Mouse (Mus musculus): ENCODE measurements at regions not wholly inside any gene's neighbourhood (a gene's known extent, or its start where the extent isn't known, plus 50 kb on each side); places are given as distances from the start of the nearest gene placed in this dataset.
A peak's percentile ranks its signal among the peaks of the same experiment; 100 is the strongest.

GRCm38 (mm10) chr14:88337304-88337703 is 133.9 kb downstream of the Pcdh20 start:
- DNase-seq (ENCODE audit: low spot score), result no peak
- no peaks in the 10 kb centered on the region for H3K9me3 ChIP-seq (ENCODE audit: control insufficient read depth, low read length)
- 59% methylated on average over 10 of the region's 10 CpGs for WGBS

GRCm38 (mm10) chr14:88330613-88331012 is 140.6 kb downstream of the Pcdh20 start:
- Histone ChIP-seq H3K4me1 (ENCODE audit: control insufficient read depth, insufficient read depth, low read length) (no peaks in the 10 kb centered on the region), H3K9ac (ENCODE audit: low read depth, low read length, severe bottlenecking) (no peak overlapping the region), H3K27ac (replicated peaks; ENCODE audit: low read depth, low read length) (no peak overlapping the region), H3K9me3 (ENCODE audit: control insufficient read depth, low read length) (no peaks in the 10 kb centered on the region), H3K4me3 (replicated peaks; ENCODE audit: low read length) (no peak overlapping the region), H3K4me2 (replicated peaks; ENCODE audit: low read depth, low read length, severe bottlenecking) (no peak overlapping the region), H3K36me3 (ENCODE audit: control insufficient read depth, insufficient read depth, low read length) (no peaks in the 10 kb centered on the region), H3K27me3 (ENCODE audit: control insufficient read depth, insufficient read depth, low read length) (no peaks in the 10 kb centered on the region)
- no peak for TF ChIP-seq POLR2A (IDR thresholded peaks at IDR 0.05; ENCODE audit: borderline replicate concordance, extremely low read depth, insufficient read depth, insufficient read length)
- DNase-seq (ENCODE audit: low spot score) (no peak), ATAC-seq (ENCODE audit: low FRiP score, low read depth) (no peak)
- 76% methylated on average over 2 of the region's 2 CpGs for WGBS

More at GRCm38 (mm10) chr14:88337304-88337703, 133.9 kb downstream of the Pcdh20 start:
- H3K36me3 ChIP-seq (ENCODE audit: control insufficient read depth, insufficient read depth, low read length), result no peaks in the 10 kb centered on the region
- H3K27ac ChIP-seq (replicated peaks; ENCODE audit: low read depth, low read length), result no peak overlapping the region
- H3K9ac ChIP-seq (ENCODE audit: low read depth, low read length, severe bottlenecking), result no peak overlapping the region
- H3K4me1 ChIP-seq (ENCODE audit: control insufficient read depth, insufficient read depth, low read length), result no peaks in the 10 kb centered on the region
- no peak overlapping the region for H3K4me3 ChIP-seq (replicated peaks; ENCODE audit: low read length)
- H3K4me2 ChIP-seq (replicated peaks; ENCODE audit: low read depth, low read length, severe bottlenecking), result no peak overlapping the region
- no peaks in the 10 kb centered on the region for H3K27me3 ChIP-seq (ENCODE audit: control insufficient read depth, insufficient read depth, low read length)
- ATAC-seq (ENCODE audit: low FRiP score, low read depth), result no peak
- no peak for TF ChIP-seq POLR2A (IDR thresholded peaks at IDR 0.05; ENCODE audit: borderline replicate concordance, extremely low read depth, insufficient read depth, insufficient read length)

- DNase-seq (ENCODE audit: low spot score) (no peak), ATAC-seq (ENCODE audit: low FRiP score, low read depth) (no peak)
- H3K9ac ChIP-seq (ENCODE audit: low read depth, low read length, severe bottlenecking), result no peak overlapping the region
- no peak overlapping the region for H3K4me3 ChIP-seq (replicated peaks; ENCODE audit: low read length)
- no peak for TF ChIP-seq POLR2A (IDR thresholded peaks at IDR 0.05; ENCODE audit: borderline replicate concordance, extremely low read depth, insufficient read depth, insufficient read length)
- no peaks in the 10 kb centered on the region for H3K9me3 ChIP-seq (ENCODE audit: control insufficient read depth, low read length)
- WGBS, result 86% methylated on average over 4 of the region's 4 CpGs
- no peaks in the 10 kb centered on the region for H3K4me1 ChIP-seq (ENCODE audit: control insufficient read depth, insufficient read depth, low read length)
- H3K4me2 ChIP-seq (replicated peaks; ENCODE audit: low read depth, low read length, severe bottlenecking), result no peak overlapping the region
- H3K27ac ChIP-seq (replicated peaks; ENCODE audit: low read depth, low read length), result no peak overlapping the region
- H3K36me3 ChIP-seq (ENCODE audit: control insufficient read depth, insufficient read depth, low read length), result no peaks in the 10 kb centered on the region
- H3K27me3 ChIP-seq (ENCODE audit: control insufficient read depth, insufficient read depth, low read length), result no peaks in the 10 kb centered on the region
These were observed 144.8 kb downstream of the Pcdh20 start for GRCm38 (mm10) chr14:88326411-88326810.

DNA sequence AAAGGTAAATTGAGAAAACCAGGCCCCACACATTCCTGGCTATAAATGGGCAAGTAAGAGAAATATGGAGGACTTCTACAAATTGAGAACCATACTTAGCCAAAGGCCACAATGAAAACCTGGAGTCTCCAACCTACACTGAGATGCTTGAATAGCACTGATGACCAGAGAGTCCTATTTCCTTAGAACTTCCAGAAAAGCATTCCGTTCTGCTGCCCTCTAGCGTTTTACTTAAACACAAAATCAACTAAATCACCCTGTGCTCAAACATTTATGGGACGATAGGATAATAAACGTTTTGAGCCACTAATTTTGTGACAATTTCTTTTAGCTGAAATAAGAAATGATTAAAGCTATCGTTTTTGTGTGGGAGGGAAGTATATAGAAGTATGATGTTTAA is 192.9 kb downstream of the Pcdh20 start:
- H3K4me1 ChIP-seq (ENCODE audit: control insufficient read depth, insufficient read depth, low read length), result no peaks in the 10 kb centered on the region
- peak; percentile 31 for DNase-seq (ENCODE audit: low spot score)

DNA sequence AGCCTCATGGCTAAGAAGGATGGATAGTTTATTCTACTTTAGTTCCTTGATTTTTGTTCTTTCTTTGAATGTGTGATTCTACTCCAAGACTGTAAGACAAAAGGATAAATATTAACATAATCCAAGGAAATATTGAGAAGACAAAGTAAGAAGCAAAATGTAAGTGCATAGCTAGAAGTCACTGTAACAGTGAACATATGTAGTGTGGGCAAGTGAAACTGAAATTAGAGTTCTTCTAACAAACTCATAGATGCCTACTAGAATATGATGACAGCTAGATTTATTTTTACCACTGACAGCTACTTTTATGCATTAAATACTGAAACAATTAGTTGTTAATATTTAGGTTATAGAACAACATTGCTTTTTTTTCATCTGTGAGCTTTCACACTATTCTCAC is 206.4 kb downstream of the Pcdh20 start:
- no peak overlapping the region for H3K27ac ChIP-seq (replicated peaks; ENCODE audit: low read depth, low read length)
- no peaks in the 10 kb centered on the region for H3K9me3 ChIP-seq (ENCODE audit: control insufficient read depth, low read length)
- H3K9ac ChIP-seq (ENCODE audit: low read depth, low read length, severe bottlenecking), result no peak overlapping the region
- DNase-seq (ENCODE audit: low spot score) (no peak), ATAC-seq (ENCODE audit: low FRiP score, low read depth) (no peak)
- H3K36me3 ChIP-seq (ENCODE audit: control insufficient read depth, insufficient read depth, low read length), result no peaks in the 10 kb centered on the region
- no peak overlapping the region for H3K4me2 ChIP-seq (replicated peaks; ENCODE audit: low read depth, low read length, severe bottlenecking)
- TF ChIP-seq POLR2A (IDR thresholded peaks at IDR 0.05; ENCODE audit: borderline replicate concordance, extremely low read depth, insufficient read depth, insufficient read length), result no peak
- H3K27me3 ChIP-seq (ENCODE audit: control insufficient read depth, insufficient read depth, low read length), result no peaks in the 10 kb centered on the region
- H3K4me1 ChIP-seq (ENCODE audit: control insufficient read depth, insufficient read depth, low read length), result no peaks in the 10 kb centered on the region
- H3K4me3 ChIP-seq (replicated peaks; ENCODE audit: low read length), result no peak overlapping the region

More for the DNA sequence above, 192.9 kb downstream of the Pcdh20 start:
- ATAC-seq (ENCODE audit: low FRiP score, low read depth), result no peak
- no peaks in the 10 kb centered on the region for H3K27me3 ChIP-seq (ENCODE audit: control insufficient read depth, insufficient read depth, low read length)
- H3K9ac ChIP-seq (ENCODE audit: low read depth, low read length, severe bottlenecking), result no peak overlapping the region
- no peak overlapping the region for H3K4me3 ChIP-seq (replicated peaks; ENCODE audit: low read length)
- no peak overlapping the region for H3K27ac ChIP-seq (replicated peaks; ENCODE audit: low read depth, low read length)
- H3K9me3 ChIP-seq (ENCODE audit: control insufficient read depth, low read length), result no peaks in the 10 kb centered on the region
- 27% methylated on average over 5 of the region's 5 CpGs for WGBS
- TF ChIP-seq POLR2A (IDR thresholded peaks at IDR 0.05; ENCODE audit: borderline replicate concordance, extremely low read depth, insufficient read depth, insufficient read length), result no peak
- H3K4me2 ChIP-seq (replicated peaks; ENCODE audit: low read depth, low read length, severe bottlenecking), result no peak overlapping the region
- H3K36me3 ChIP-seq (ENCODE audit: control insufficient read depth, insufficient read depth, low read length), result no peaks in the 10 kb centered on the region

DNA sequence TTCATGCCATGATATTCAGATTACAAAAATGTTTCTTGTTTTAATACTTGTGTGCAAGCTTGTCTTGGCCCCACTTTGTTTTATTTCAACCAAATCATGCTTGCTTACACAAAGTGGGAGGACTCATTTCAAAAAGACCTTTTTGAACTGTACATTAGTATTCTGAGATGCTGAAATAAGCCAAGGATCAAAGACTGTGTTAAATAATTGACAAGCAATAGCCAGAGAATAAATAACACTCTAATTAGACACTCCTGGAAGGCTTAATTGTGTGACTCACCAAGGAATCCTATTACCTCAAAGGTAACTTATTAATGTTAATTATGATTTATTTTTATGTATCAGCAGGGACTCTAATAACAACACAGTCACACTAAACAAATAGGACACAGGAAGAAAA is 212.2 kb downstream of the Pcdh20 start:
- H3K36me3 ChIP-seq (ENCODE audit: control insufficient read depth, insufficient read depth, low read length), result no peaks in the 10 kb centered on the region
- no peak overlapping the region for H3K9ac ChIP-seq (ENCODE audit: low read depth, low read length, severe bottlenecking)
- H3K27me3 ChIP-seq (ENCODE audit: control insufficient read depth, insufficient read depth, low read length), result no peaks in the 10 kb centered on the region
- ATAC-seq (ENCODE audit: low FRiP score, low read depth), result no peak
- DNase-seq (ENCODE audit: low spot score), result no peak
- no peak overlapping the region for H3K4me2 ChIP-seq (replicated peaks; ENCODE audit: low read depth, low read length, severe bottlenecking)
- no peak overlapping the region for H3K4me3 ChIP-seq (replicated peaks; ENCODE audit: low read length)
- no peak overlapping the region for H3K27ac ChIP-seq (replicated peaks; ENCODE audit: low read depth, low read length)
- no peaks in the 10 kb centered on the region for H3K4me1 ChIP-seq (ENCODE audit: control insufficient read depth, insufficient read depth, low read length)
- no peaks in the 10 kb centered on the region for H3K9me3 ChIP-seq (ENCODE audit: control insufficient read depth, low read length)
- TF ChIP-seq POLR2A (IDR thresholded peaks at IDR 0.05; ENCODE audit: borderline replicate concordance, extremely low read depth, insufficient read depth, insufficient read length), result no peak
